Mouse (Mus musculus) heart, adult 2 months (tissue): ENCODE results near the gene Gm20388.

Experiments
- CTCF ChIP-seq: fragments of 200-600 bp; IDR thresholded peaks from 2 replicates; pipeline ENCODE4 v1.8.1; 2022; ENCODE audit warnings: antibody characterized with exemption, mild to moderate bottlenecking, moderate library complexity
- EP300 ChIP-seq: fragments of 200-500 bp; IDR thresholded peaks from 2 replicates; pipeline ENCODE4 v1.6.1; 2011; ENCODE audit warnings: low read depth, low read length, control low read depth; ENCODE audit not compliant: insufficient read depth
- POLR2A ChIP-seq: fragments of 200-500 bp; IDR thresholded peaks from 2 replicates; pipeline ENCODE4 v1.6.1; 2011; ENCODE audit warnings: mild to moderate bottlenecking, low read depth, low read length, control low read depth; ENCODE audit not compliant: insufficient read depth

DNA sequence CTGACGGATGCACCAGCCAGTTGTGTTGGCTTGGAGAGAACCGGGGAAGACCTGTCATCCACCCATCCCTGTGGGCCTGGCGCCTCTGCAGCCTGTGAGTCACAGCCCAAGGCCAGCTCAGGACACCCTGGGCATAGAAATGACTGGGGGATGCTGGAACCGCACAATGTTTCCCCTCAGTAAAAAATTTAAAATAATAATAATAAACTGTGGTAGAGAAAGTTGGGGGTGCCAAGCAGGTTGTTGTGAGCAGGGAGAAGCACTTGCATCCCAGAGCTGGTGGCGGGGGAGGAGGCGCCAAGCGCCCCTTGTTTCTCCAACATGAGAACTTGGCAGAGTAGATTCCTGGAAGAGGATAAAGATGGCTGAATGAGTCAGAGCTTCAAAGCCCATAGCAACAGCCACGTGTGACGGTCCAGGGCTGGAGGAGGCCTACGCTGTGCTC, 1534.4 kb downstream of the Gm20388 start:
- no peak for TF ChIP-seq CTCF
- TF ChIP-seq POLR2A: no peak
- TF ChIP-seq EP300: no peak
